Mouse (Mus musculus) C2C12 (cell line): ENCODE results near the gene Tgfbrap1. TPM values are rescaled to one million over a fixed set of nuclear protein-coding genes. Genes with fewer than 3 reads are reported as not detected.
"Not testable (repeated sequence)": the region's sequence is repeated elsewhere in the genome, so short reads cannot be mapped to it uniquely, and the experiment has no call there.

Source experiments
- H3K27me3 ChIP-seq: one replicate; pipeline ENCODE4 v1.6.1; 2011; ENCODE audit not compliant: control insufficient read depth, insufficient read depth, insufficient read length
- H3K36me3 ChIP-seq: one replicate; pipeline ENCODE4 v1.6.1; 2011; ENCODE audit not compliant: control insufficient read depth, insufficient read depth
- H3K4me3 ChIP-seq: one replicate; pipeline ENCODE4 v1.5.1; 2011; ENCODE audit warnings: mild to moderate bottlenecking, control low read depth; ENCODE audit not compliant: poor library complexity, insufficient read depth, severe bottlenecking
- H3K79me2 ChIP-seq: one replicate; pipeline ENCODE4 v1.6.1; 2011; ENCODE audit not compliant: control insufficient read depth, insufficient read depth
- H3K79me3 ChIP-seq: one replicate; pipeline ENCODE4 v1.6.1; 2011; ENCODE audit warnings: low read depth, control low read depth
- H3ac ChIP-seq: one replicate; pipeline ENCODE3; 2011; ENCODE audit warnings: low read depth; ENCODE audit not compliant: control insufficient read depth, insufficient read length
- CEBPB ChIP-seq: IDR thresholded peaks from one replicate; pipeline ENCODE4 v1.6.1; 2011; ENCODE audit warnings: low read depth, mild to moderate bottlenecking, control low read depth, moderate library complexity
- CTCF ChIP-seq: IDR thresholded peaks from one replicate; pipeline ENCODE4 v1.5.1; 2011; ENCODE audit not compliant: control insufficient read depth, insufficient read depth, insufficient read length
- FOSL1 ChIP-seq: IDR thresholded peaks from one replicate; pipeline ENCODE4 v1.8.0; 2011; ENCODE audit warnings: mild to moderate bottlenecking, low read length; ENCODE audit not compliant: poor library complexity, insufficient read depth, severe bottlenecking
- MAX ChIP-seq: IDR thresholded peaks from one replicate; pipeline ENCODE4 v1.6.1; 2011; ENCODE audit warnings: mild to moderate bottlenecking, control low read depth
- MYOD1 ChIP-seq: IDR thresholded peaks from one replicate; pipeline ENCODE4 v1.6.1; 2011; ENCODE audit warnings: low read depth; ENCODE audit not compliant: control insufficient read depth, insufficient read length
- MYOG ChIP-seq: IDR thresholded peaks from one replicate; pipeline ENCODE4 v1.6.1; 2011; ENCODE audit not compliant: control insufficient read depth, insufficient read length; ENCODE audit errors: extremely low read depth
- USF1 ChIP-seq: IDR thresholded peaks from one replicate; pipeline ENCODE4 v1.6.1; 2011; ENCODE audit warnings: low read depth, mild to moderate bottlenecking, control low read depth, moderate library complexity
- microRNA-seq: library from miRNA; unstranded; fragments of <30 nt; microRNA quantifications from one replicate; pipeline ENCODE4, GENCODE M21; 2019; ENCODE audit warnings: borderline microRNAs expressed
- polyA plus RNA-seq: library from polyadenylated mRNA; unstranded; fragments of >200 nt; fragmentation: generic; extraction: Trizol; gene quantifications from one replicate; pipeline ENCODE4 v1.2.1, GENCODE M21; 2012; ENCODE audit warnings: missing spikeins

The Tgfbrap1 gene
- polyA plus RNA-seq, 1 experiment, result 9.5 TPM

GRCm38 (mm10) chr1:43042271-43042670 lies 56.2 kb downstream of the Tgfbrap1 start:
- no peaks in the 10 kb centered on the region for H3K79me2 ChIP-seq
- H3K4me3 ChIP-seq, result no peak overlapping the region
- no peaks in the 10 kb centered on the region for H3K36me3 ChIP-seq
- H3K27me3 ChIP-seq, result peaks cover 22% of the 10 kb centered on the region
- no peaks in the 10 kb centered on the region for H3K79me3 ChIP-seq
- no peak overlapping the region for H3ac ChIP-seq
- TF ChIP-seq MAX, result no peak
- no peak for TF ChIP-seq MYOG
- no peak for TF ChIP-seq CEBPB
- TF ChIP-seq CTCF, result no peak
- no peak for TF ChIP-seq MYOD1

GRCm38 (mm10) chr1:43036014-43036413 lies 62.4 kb downstream of the Tgfbrap1 start:
- TF ChIP-seq MAX, result no peak
- TF ChIP-seq MYOD1, result no peak
- no peak for TF ChIP-seq MYOG
- no peak for TF ChIP-seq USF1
- TF ChIP-seq CEBPB, result no peak
- TF ChIP-seq FOSL1, result no peak
- no peak for TF ChIP-seq CTCF

GRCm38 (mm10) chr1:43015153-43015685 lies 83.2 kb downstream of the Tgfbrap1 start:
- H3K79me2 ChIP-seq, H3K79me3 ChIP-seq, H3K36me3 ChIP-seq, H3K4me3 ChIP-seq, H3ac ChIP-seq: not testable (repeated sequence)
- peaks cover 11% of the 10 kb centered on the region for H3K27me3 ChIP-seq

More at GRCm38 (mm10) chr1:43036014-43036413, 62.4 kb downstream of the Tgfbrap1 start:
- H3K36me3 ChIP-seq, result no peaks in the 10 kb centered on the region
- H3K27me3 ChIP-seq, result peaks cover 50% of the 10 kb centered on the region
- no peak overlapping the region for H3K4me3 ChIP-seq
- H3K79me2 ChIP-seq, result no peaks in the 10 kb centered on the region
- no peak overlapping the region for H3ac ChIP-seq
- no peaks in the 10 kb centered on the region for H3K79me3 ChIP-seq

- H3ac ChIP-seq, result no peak overlapping the region
- H3K4me3 ChIP-seq, result no peak overlapping the region
- H3K27me3 ChIP-seq, result peaks cover 17% of the 10 kb centered on the region
- H3K79me3 ChIP-seq, result no peaks in the 10 kb centered on the region
- TF ChIP-seq MYOG (no peak), CTCF (no peak), MAX (no peak), CEBPB (no peak), MYOD1 (no peak), FOSL1 (no peak), USF1 (no peak)
- H3K36me3 ChIP-seq, result no peaks in the 10 kb centered on the region
- no peaks in the 10 kb centered on the region for H3K79me2 ChIP-seq
Observed at GRCm38 (mm10) chr1:43010461-43010860, 88.0 kb downstream of the Tgfbrap1 start.

- TF ChIP-seq MYOG (no peak), MAX (no peak), USF1 (no peak)
- Histone ChIP-seq H3K27me3 (peaks cover 17% of the 10 kb centered on the region), H3K36me3 (no peaks in the 10 kb centered on the region), H3K4me3 (no peak overlapping the region), H3K79me3 (no peaks in the 10 kb centered on the region), H3K79me2 (no peaks in the 10 kb centered on the region), H3ac (no peak overlapping the region)
Observed at GRCm38 (mm10) chr1:43006524-43006923, 91.9 kb downstream of the Tgfbrap1 start.

GRCm38 (mm10) chr1:43006051-43006514 lies 92.4 kb downstream of the Tgfbrap1 start:
- H3K79me3 ChIP-seq, result no peaks in the 10 kb centered on the region
- no peak overlapping the region for H3ac ChIP-seq
- H3K4me3 ChIP-seq, result no peak overlapping the region
- no peaks in the 10 kb centered on the region for H3K79me2 ChIP-seq
- TF ChIP-seq CEBPB, result no peak
- TF ChIP-seq FOSL1, result no peak
- no peak for TF ChIP-seq USF1
- no peak for TF ChIP-seq MAX
- TF ChIP-seq MYOD1, result no peak
- no peak for TF ChIP-seq CTCF
- TF ChIP-seq MYOG, result no peak
- H3K27me3 ChIP-seq, result peaks cover 16% of the 10 kb centered on the region
- H3K36me3 ChIP-seq, result no peaks in the 10 kb centered on the region

Small RNAs within 50 kb of the gene (microRNA-seq; reads per million reads assigned to microRNA genes)
- gene Gm24001, result not detected

Other genes with a start within 250 kb of the Tgfbrap1 start
- 35.5 TPM for gene Mrps9, start 247.4 kb downstream of the Tgfbrap1 start, polyA plus RNA-seq
- gene Gpr45, start 145.8 kb downstream of the Tgfbrap1 start, polyA plus RNA-seq, result not detected
- 6.6 TPM for gene AI597479, start 73 bp upstream of the Tgfbrap1 start, polyA plus RNA-seq
- gene Fhl2, start 98.3 kb upstream of the Tgfbrap1 start, polyA plus RNA-seq, result 135 TPM